Mouse (Mus musculus) neural tube, embryonic 13.5 days (tissue): ENCODE data around the gene Gfpt2. TPM values are rescaled to one million over a fixed set of nuclear protein-coding genes. Genes with fewer than 3 reads are reported as not detected.

Experiments used
- ATAC-seq: fragments of 200-750 bp; cut with Nextera tagmentation; 2 replicates; pipeline ENCODE4 v1.8.0; 2017; ENCODE audit warnings: low read depth, mild to moderate bottlenecking, moderate TSS enrichment, moderate library complexity
- H3K27ac ChIP-seq: fragments of 300-500 bp; sonication (generic); replicated peaks from 2 replicates; pipeline ENCODE4 v1.5.1; 2015; ENCODE audit warnings: moderate library complexity, mild to moderate bottlenecking, inconsistent platforms
- H3K27me3 ChIP-seq: fragments of 300-500 bp; sonication (generic); 2 replicates; pipeline ENCODE4 v1.6.1; 2015; ENCODE audit warnings: mild to moderate bottlenecking, inconsistent platforms
- H3K36me3 ChIP-seq: fragments of 300-500 bp; sonication (generic); 2 replicates; pipeline ENCODE4 v1.6.1; 2015; ENCODE audit warnings: mild to moderate bottlenecking, inconsistent platforms
- H3K4me1 ChIP-seq: fragments of 300-500 bp; sonication (generic); replicated peaks from 2 replicates; pipeline ENCODE4 v1.6.1; 2015; ENCODE audit warnings: inconsistent platforms
- H3K4me2 ChIP-seq: fragments of 300-500 bp; sonication (generic); 2 replicates; pipeline ENCODE4 v1.6.1; 2015; ENCODE audit warnings: inconsistent platforms, mild to moderate bottlenecking, moderate library complexity
- H3K4me3 ChIP-seq: fragments of 300-500 bp; sonication (generic); 2 replicates; pipeline ENCODE4 v1.5.1; 2015; ENCODE audit warnings: mild to moderate bottlenecking, inconsistent platforms
- H3K9ac ChIP-seq: fragments of 300-500 bp; sonication (generic); 2 replicates; pipeline ENCODE4 v1.6.1; 2015; ENCODE audit warnings: moderate library complexity, mild to moderate bottlenecking, inconsistent platforms
- H3K9me3 ChIP-seq: fragments of 300-500 bp; sonication (generic); 2 replicates; pipeline ENCODE4 v1.6.1; 2016; ENCODE audit warnings: inconsistent platforms
- WGBS: fragments of 180-500 bp; shearing (Covaris S2); methylation state at CpG from one replicate; pipeline ENCODE4 v1.1.7; 2015; 5-methylcytosine and 5-hydroxymethylcytosine counted together
- polyA plus RNA-seq: library from polyadenylated mRNA; unstranded; fragments of >200 nt; fragmentation: Nextera tagmentation; extraction: Ambion mirVana; gene quantifications from 2 replicates; pipeline ENCODE4 v1.2.1, GENCODE M21; 2015

The Gfpt2 gene
- polyA plus RNA-seq, 1 experiment from 2014 or later, result 4.6 TPM

GRCm38 (mm10) chr11:49829176-49829745, 35.3 kb downstream of the Gfpt2 start:
- Histone ChIP-seq H3K36me3 (peaks cover 19% of the 10 kb centered on the region), H3K27ac (no peak overlapping the region), H3K4me3 (no peak overlapping the region), H3K4me2 (no peak overlapping the region), H3K9me3 (no peaks in the 10 kb centered on the region), H3K9ac (no peak overlapping the region), H3K4me1 (no peaks in the 10 kb centered on the region), H3K27me3 (no peaks in the 10 kb centered on the region)
- no peak for ATAC-seq
- 83% methylated on average over 7 of the region's 7 CpGs for WGBS

GRCm38 (mm10) chr11:49831980-49832379, 38.0 kb downstream of the Gfpt2 start:
- H3K9ac ChIP-seq, result no peak overlapping the region
- H3K4me2 ChIP-seq, result no peak overlapping the region
- H3K27ac ChIP-seq, result no peak overlapping the region
- WGBS, result 85% methylated on average over 12 of the region's 12 CpGs
- H3K4me3 ChIP-seq, result no peak overlapping the region
- H3K9me3 ChIP-seq, result no peaks in the 10 kb centered on the region
- H3K36me3 ChIP-seq, result peaks cover 27% of the 10 kb centered on the region
- H3K4me1 ChIP-seq, result no peaks in the 10 kb centered on the region
- ATAC-seq, result no peak
- no peaks in the 10 kb centered on the region for H3K27me3 ChIP-seq

- Histone ChIP-seq H3K36me3 (peaks cover 27% of the 10 kb centered on the region), H3K4me2 (no peak overlapping the region), H3K27ac (no peak overlapping the region), H3K27me3 (no peaks in the 10 kb centered on the region), H3K4me3 (no peak overlapping the region), H3K4me1 (no peaks in the 10 kb centered on the region), H3K9me3 (no peaks in the 10 kb centered on the region), H3K9ac (no peak overlapping the region)
- 96% methylated on average over 5 of the region's 5 CpGs for WGBS
- no peak for ATAC-seq
Measured at GRCm38 (mm10) chr11:49832962-49833361, 39.0 kb downstream of the Gfpt2 start.

- WGBS, result 93% methylated on average over 6 of the region's 6 CpGs
- Histone ChIP-seq H3K4me2 (no peak overlapping the region), H3K9ac (no peak overlapping the region), H3K27ac (no peak overlapping the region), H3K4me3 (no peak overlapping the region), H3K4me1 (no peaks in the 10 kb centered on the region), H3K9me3 (no peaks in the 10 kb centered on the region), H3K27me3 (no peaks in the 10 kb centered on the region), H3K36me3 (peaks cover 27% of the 10 kb centered on the region)
- no peak for ATAC-seq
Measured at GRCm38 (mm10) chr11:49834248-49834647, 40.3 kb downstream of the Gfpt2 start.

GRCm38 (mm10) chr11:49835257-49835956, 41.4 kb downstream of the Gfpt2 start:
- Histone ChIP-seq H3K4me1 (no peaks in the 10 kb centered on the region), H3K9ac (no peak overlapping the region), H3K27ac (no peak overlapping the region), H3K4me3 (no peak overlapping the region), H3K27me3 (no peaks in the 10 kb centered on the region), H3K9me3 (no peaks in the 10 kb centered on the region), H3K4me2 (no peak overlapping the region), H3K36me3 (peaks cover 22% of the 10 kb centered on the region)
- WGBS, result 92% methylated on average over 11 of the region's 11 CpGs
- ATAC-seq, result no peak

- no peak for ATAC-seq
- H3K27ac ChIP-seq, result no peak overlapping the region
- no peaks in the 10 kb centered on the region for H3K4me1 ChIP-seq
- H3K27me3 ChIP-seq, result no peaks in the 10 kb centered on the region
- H3K36me3 ChIP-seq, result peaks cover 22% of the 10 kb centered on the region
- 56% methylated on average over 13 of the region's 13 CpGs for WGBS
- H3K9me3 ChIP-seq, result no peaks in the 10 kb centered on the region
- H3K4me3 ChIP-seq, result no peak overlapping the region
- H3K4me2 ChIP-seq, result no peak overlapping the region
- no peak overlapping the region for H3K9ac ChIP-seq
Measured at GRCm38 (mm10) chr11:49837717-49838407, 43.9 kb downstream of the Gfpt2 start.

GRCm38 (mm10) chr11:49840666-49841065, 46.7 kb downstream of the Gfpt2 start:
- Histone ChIP-seq H3K9me3 (no peaks in the 10 kb centered on the region), H3K4me2 (no peak overlapping the region), H3K4me3 (no peak overlapping the region), H3K27me3 (no peaks in the 10 kb centered on the region), H3K9ac (no peak overlapping the region), H3K36me3 (no peaks in the 10 kb centered on the region), H3K27ac (no peak overlapping the region), H3K4me1 (peaks cover 6% of the 10 kb centered on the region; the same call in 1 of the 2 replicates)
- WGBS, result 83% methylated on average over 1 of the region's 1 CpGs
- ATAC-seq, result no peak

- Histone ChIP-seq H3K9ac (no peak overlapping the region), H3K4me3 (no peak overlapping the region), H3K27me3 (no peaks in the 10 kb centered on the region), H3K9me3 (no peaks in the 10 kb centered on the region), H3K4me1 (peaks cover 13% of the 10 kb centered on the region; the same call in 1 of the 2 replicates), H3K4me2 (no peak overlapping the region), H3K27ac (no peak overlapping the region), H3K36me3 (no peaks in the 10 kb centered on the region)
- WGBS, result 87% methylated on average over 1 of the region's 1 CpGs
- no peak for ATAC-seq
Measured at GRCm38 (mm10) chr11:49841886-49842285, 47.9 kb downstream of the Gfpt2 start.

- no peak overlapping the region for H3K4me3 ChIP-seq
- no peaks in the 10 kb centered on the region for H3K9me3 ChIP-seq
- no peaks in the 10 kb centered on the region for H3K36me3 ChIP-seq
- ATAC-seq, result no peak
- peaks cover 21% of the 10 kb centered on the region for H3K4me1 ChIP-seq
- H3K27ac ChIP-seq, result no peak overlapping the region
- H3K4me2 ChIP-seq, result no peak overlapping the region
- no peaks in the 10 kb centered on the region for H3K27me3 ChIP-seq
- 67% methylated on average over 3 of the region's 3 CpGs for WGBS
- H3K9ac ChIP-seq, result no peak overlapping the region
Measured at GRCm38 (mm10) chr11:49842718-49843117, 48.7 kb downstream of the Gfpt2 start.

GRCm38 (mm10) chr11:49844311-49844710, 50.3 kb downstream of the Gfpt2 start:
- H3K36me3 ChIP-seq, result no peaks in the 10 kb centered on the region
- ATAC-seq, result no peak

GRCm38 (mm10) chr11:49844969-49845368, 51.0 kb downstream of the Gfpt2 start:
- no peak overlapping the region for H3K9ac ChIP-seq
- H3K4me2 ChIP-seq, result no peak overlapping the region
- peaks cover 2% of the 10 kb centered on the region for H3K36me3 ChIP-seq
- no peak overlapping the region for H3K4me3 ChIP-seq
- WGBS, result 70% methylated on average over 3 of the region's 3 CpGs
- H3K27ac ChIP-seq, result no peak overlapping the region
- ATAC-seq, result no peak
- no peaks in the 10 kb centered on the region for H3K27me3 ChIP-seq
- H3K4me1 ChIP-seq, result peaks cover 33% of the 10 kb centered on the region
- no peaks in the 10 kb centered on the region for H3K9me3 ChIP-seq

More at GRCm38 (mm10) chr11:49844311-49844710, 50.3 kb downstream of the Gfpt2 start:
- Histone ChIP-seq H3K4me3 (no peak overlapping the region), H3K9ac (no peak overlapping the region), H3K27ac (no peak overlapping the region), H3K4me1 (peaks cover 33% of the 10 kb centered on the region), H3K27me3 (no peaks in the 10 kb centered on the region), H3K9me3 (no peaks in the 10 kb centered on the region), H3K4me2 (no peak overlapping the region)
- 91% methylated on average over 10 of the region's 10 CpGs for WGBS

- H3K9me3 ChIP-seq, result no peaks in the 10 kb centered on the region
- peak overlapping the region; percentile 70 for H3K4me2 ChIP-seq
- 44% methylated on average over 11 of the region's 11 CpGs for WGBS
- H3K36me3 ChIP-seq, result peaks cover 11% of the 10 kb centered on the region
- H3K4me1 ChIP-seq, result peaks cover 33% of the 10 kb centered on the region
- ATAC-seq, result peak; percentile 15
- H3K9ac ChIP-seq, result peak overlapping the region; percentile 71
- peak overlapping the region; percentile 98 for H3K4me3 ChIP-seq
- H3K27me3 ChIP-seq, result no peaks in the 10 kb centered on the region
- H3K27ac ChIP-seq, result peak overlapping the region; percentile 79
Measured at GRCm38 (mm10) chr11:49845958-49846357, 52.0 kb downstream of the Gfpt2 start.
